Mouse (Mus musculus) layer of hippocampus, adult 2 months (tissue): ENCODE data around the gene Kif1c. TPM values are rescaled to one million over a fixed set of nuclear protein-coding genes. Genes with fewer than 3 reads are reported as not detected.

Experiments used
- DNase-seq, 2 experiments: peaks; one replicate each; pipeline ENCODE4 v3.0.0; 2022; ENCODE audit warnings: low spot score in 2 of 2
- H3K27ac ChIP-seq: fragments of 200-600 bp; 2 replicates; pipeline ENCODE4 v1.8.1; 2022
- H3K4me3 ChIP-seq: fragments of 200-600 bp; 2 replicates; pipeline ENCODE4 v1.8.1; 2022; ENCODE audit warnings: mild to moderate bottlenecking
- CTCF ChIP-seq: fragments of 200-600 bp; conservative IDR thresholded peaks from 2 replicates; pipeline ENCODE4 v1.8.1; 2022; ENCODE audit warnings: antibody characterized with exemption, mild to moderate bottlenecking, moderate library complexity
- total RNA-seq, 2 experiments: library from RNA; stranded (reverse); gene quantifications; 2 replicates each; pipeline ENCODE4 v1.2.3; 2021

Kif1c gene
- total RNA-seq, 2 experiments from 2014 or later: 76.5 to 89.8 TPM

GRCm38 (mm10) chr11:70713222-70713621 lies 12.9 kb downstream of the Kif1c start:
- DNase-seq: no peak
- TF ChIP-seq CTCF: no peak
- H3K27ac ChIP-seq: no peak overlapping the region
- no peak overlapping the region for H3K4me3 ChIP-seq

GRCm38 (mm10) chr11:70715832-70716231 lies 15.5 kb downstream of the Kif1c start:
- no peak overlapping the region for H3K4me3 ChIP-seq
- TF ChIP-seq CTCF: no peak
- DNase-seq: no peak
- peak overlapping the region; percentile 39; the same call in 1 of the 2 replicates for H3K27ac ChIP-seq

GRCm38 (mm10) chr11:70718481-70718880 lies 18.1 kb downstream of the Kif1c start:
- H3K4me3 ChIP-seq: no peak overlapping the region
- no peak for TF ChIP-seq CTCF
- no peak for DNase-seq

DNA sequence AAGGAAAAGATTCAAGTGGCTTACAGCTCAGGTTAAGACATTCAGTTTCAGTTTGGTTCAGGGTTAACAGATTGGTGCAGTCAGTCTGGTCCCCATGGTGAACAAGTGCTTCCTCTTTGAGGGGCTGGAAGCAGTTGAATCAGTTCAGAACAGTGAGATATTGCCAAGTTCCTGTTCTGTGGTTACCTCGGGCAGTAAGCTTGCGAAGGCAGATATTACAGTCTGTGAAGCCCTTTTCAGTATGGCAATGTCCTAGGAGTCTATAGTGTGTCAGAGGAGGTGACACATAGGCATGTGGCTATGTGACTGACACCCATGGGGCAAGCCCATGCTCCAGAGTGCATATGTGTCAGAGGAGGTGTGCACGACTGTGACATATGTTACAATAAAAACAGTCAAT lies 20.2 kb downstream of the Kif1c start:
- no peak for TF ChIP-seq CTCF
- DNase-seq: no peak
- Histone ChIP-seq H3K4me3 (no peak overlapping the region), H3K27ac (peak overlapping the region; percentile 75)

More at GRCm38 (mm10) chr11:70718481-70718880, 18.1 kb downstream of the Kif1c start:
- H3K27ac ChIP-seq: peak overlapping the region; percentile 65

DNA sequence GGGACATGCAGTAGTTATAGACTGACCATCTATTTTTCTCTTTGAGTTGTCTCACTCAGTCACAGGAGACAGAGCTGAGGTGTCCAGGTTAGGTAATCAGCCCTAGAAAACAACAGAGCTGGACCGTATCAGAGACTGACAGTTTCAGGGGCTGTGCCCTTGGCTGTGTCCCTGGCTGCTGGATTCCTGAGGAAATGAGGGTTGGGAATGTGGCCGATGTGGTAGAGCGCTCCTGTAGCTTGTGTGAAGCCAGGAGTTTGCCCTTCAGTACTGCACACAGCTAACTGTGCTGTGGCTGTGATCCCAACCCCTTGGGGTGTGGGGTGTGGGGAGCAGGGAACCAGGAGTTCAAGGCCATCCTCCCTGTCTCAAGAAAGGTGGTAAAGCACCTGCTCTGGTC lies 20.7 kb downstream of the Kif1c start:
- DNase-seq: no peak
- no peak overlapping the region for H3K4me3 ChIP-seq
- peak overlapping the region; percentile 75 for H3K27ac ChIP-seq
- TF ChIP-seq CTCF: no peak

DNA sequence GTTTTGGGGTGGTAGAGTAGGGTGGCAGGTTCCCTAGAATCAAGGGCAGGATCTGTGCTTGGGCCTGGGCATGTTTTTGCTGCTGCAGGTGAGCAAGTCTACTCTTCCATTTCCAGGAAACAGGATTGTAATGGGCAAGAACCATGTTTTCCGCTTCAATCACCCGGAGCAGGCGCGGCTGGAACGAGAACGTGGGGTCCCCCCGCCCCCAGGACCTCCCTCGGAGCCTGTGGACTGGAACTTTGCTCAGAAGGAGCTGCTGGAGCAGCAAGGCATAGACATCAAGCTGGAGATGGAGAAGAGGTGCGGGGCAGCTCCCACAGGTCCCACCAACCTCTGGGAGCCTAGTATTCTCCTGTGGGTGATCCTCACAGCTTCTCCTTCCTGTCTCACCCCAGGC lies 24.4 kb downstream of the Kif1c start:
- H3K27ac ChIP-seq: no peak overlapping the region
- no peak for DNase-seq
- no peak for TF ChIP-seq CTCF
- H3K4me3 ChIP-seq: no peak overlapping the region

- Histone ChIP-seq H3K27ac (no peak overlapping the region), H3K4me3 (no peak overlapping the region)
- no peak for DNase-seq
- no peak for TF ChIP-seq CTCF
These were observed 26.2 kb downstream of the Kif1c start for GRCm38 (mm10) chr11:70726585-70726984.

- TF ChIP-seq CTCF: no peak
- no peak overlapping the region for H3K4me3 ChIP-seq
- no peak for DNase-seq
- H3K27ac ChIP-seq: no peak overlapping the region
These were observed 27.0 kb downstream of the Kif1c start for GRCm38 (mm10) chr11:70727385-70727784.

GRCm38 (mm10) chr11:70730427-70731038 lies 30.2 kb downstream of the Kif1c start:
- no peak for DNase-seq
- Histone ChIP-seq H3K4me3 (no peak overlapping the region), H3K27ac (peak overlapping the region; percentile 74)
- no peak for TF ChIP-seq CTCF

- peak; percentile 56 to 63 for DNase-seq
- peak overlapping the region; percentile 74 for H3K27ac ChIP-seq
- no peak overlapping the region for H3K4me3 ChIP-seq
- no peak for TF ChIP-seq CTCF
These were observed 30.8 kb downstream of the Kif1c start for GRCm38 (mm10) chr11:70731178-70731577.

DNA sequence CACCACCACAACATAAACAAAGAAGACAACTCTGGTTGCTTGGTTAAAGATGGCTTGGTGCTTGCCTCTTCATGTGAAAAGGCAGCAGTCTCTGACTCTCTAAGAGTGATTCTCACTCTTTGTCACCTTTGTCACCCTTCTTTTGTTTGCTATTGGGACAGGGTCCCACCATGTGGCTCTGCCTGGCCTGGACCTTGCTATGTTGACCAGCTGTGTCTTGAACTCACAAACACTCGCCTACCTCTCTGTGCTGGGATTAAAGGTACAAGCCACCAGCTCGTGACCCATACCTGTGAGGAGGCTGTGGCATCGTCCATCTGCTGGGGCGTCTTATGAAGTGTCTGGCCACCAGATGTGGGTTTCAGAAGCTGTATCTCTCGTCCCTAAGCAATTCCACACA lies 32.9 kb downstream of the Kif1c start:
- Histone ChIP-seq H3K27ac (peak overlapping the region; percentile 55; the same call in 1 of the 2 replicates), H3K4me3 (no peak overlapping the region)
- TF ChIP-seq CTCF: no peak
- no peak for DNase-seq

- no peak overlapping the region for H3K4me3 ChIP-seq
- no peak for TF ChIP-seq CTCF
- no peak for DNase-seq
- H3K27ac ChIP-seq: no peak overlapping the region
These were observed 37.4 kb downstream of the Kif1c start for GRCm38 (mm10) chr11:70737749-70738148.

DNA sequence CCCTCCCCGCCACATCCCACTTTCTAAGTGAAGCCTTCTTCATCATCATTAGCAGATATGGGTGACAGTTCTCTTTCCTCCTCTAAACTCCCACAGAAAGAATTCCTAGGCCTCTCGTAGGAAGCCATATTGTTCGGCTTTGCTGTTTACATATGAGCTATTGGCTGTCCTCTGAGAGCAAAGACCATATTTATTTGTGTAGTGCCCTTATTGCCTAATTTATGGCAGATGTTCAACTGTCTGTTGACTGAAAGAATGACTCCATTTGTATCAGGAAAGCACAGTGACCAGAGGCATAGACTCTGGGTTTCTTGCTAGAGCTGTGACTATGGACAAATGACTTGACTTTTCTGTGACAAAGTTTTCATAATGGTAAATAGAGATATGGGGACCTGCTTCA lies 41.3 kb downstream of the Kif1c start:
- DNase-seq: no peak
- Histone ChIP-seq H3K27ac (peak overlapping the region; percentile 95), H3K4me3 (no peak overlapping the region)
- no peak for TF ChIP-seq CTCF

GRCm38 (mm10) chr11:70742117-70742516 lies 41.8 kb downstream of the Kif1c start:
- H3K27ac ChIP-seq: peak overlapping the region; percentile 95
- no peak for DNase-seq
- TF ChIP-seq CTCF: no peak
- no peak overlapping the region for H3K4me3 ChIP-seq
